Mouse (Mus musculus) common myeloid progenitor, adult 5-6 weeks (primary cell): ENCODE data around the gene Zfp213. TPM values are rescaled to one million over a fixed set of nuclear protein-coding genes. Genes with fewer than 3 reads are reported as not detected.
"Not testable (repeated sequence)": the region's sequence is repeated elsewhere in the genome, so short reads cannot be mapped to it uniquely, and the experiment has no call there.

Source experiments
- ATAC-seq: replicated peaks from 2 replicates; pipeline ENCODE4 v1.8.0; 2016; ENCODE audit warnings: low read depth, mild to moderate bottlenecking, moderate TSS enrichment, inconsistent platforms; ENCODE audit not compliant: poor library complexity, severe bottlenecking
- total RNA-seq: library from RNA; stranded (forward); fragments of 200-1000, 187-1606 nt; gene quantifications from 2 replicates; pipeline ENCODE4 v1.2.3, GENCODE M21; 2017

Zfp213 gene
- total RNA-seq: 8.9 and 10.1 TPM in 2 replicates

- peak; percentile 90 for ATAC-seq
These were observed at the start of gene Zfp213 for GRCm38 (mm10) chr17:23563595-23564367. Gene Zfp213 (minus strand): TSS chr17:23564238.

- ATAC-seq: peak; percentile 90
These were observed 46.3 kb upstream of the Zfp213 start for GRCm38 (mm10) chr17:23610361-23610800.

- ATAC-seq: no peak
These were observed 45.6 kb upstream of the Zfp213 start for GRCm38 (mm10) chr17:23609612-23610011.

- ATAC-seq: no peak
These were observed 41.2 kb upstream of the Zfp213 start for GRCm38 (mm10) chr17:23605220-23605619.

- ATAC-seq: no peak
These were observed 40.4 kb upstream of the Zfp213 start for GRCm38 (mm10) chr17:23604394-23604793.

GRCm38 (mm10) chr17:23603542-23603941 is 39.5 kb upstream of the Zfp213 start:
- peak; percentile 36 for ATAC-seq

GRCm38 (mm10) chr17:23603077-23603476 is 39.0 kb upstream of the Zfp213 start:
- no peak for ATAC-seq

- no peak for ATAC-seq
These were observed 38.0 kb upstream of the Zfp213 start for GRCm38 (mm10) chr17:23601836-23602585.

- no peak for ATAC-seq
These were observed 36.9 kb upstream of the Zfp213 start, which contains the start of gene Zscan10 for GRCm38 (mm10) chr17:23600641-23601622. Gene Zscan10 (plus strand): TSS chr17:23600856.

- peak; percentile 16; the same call in 1 of the 2 replicates for ATAC-seq
These were observed 35.6 kb upstream of the Zfp213 start for GRCm38 (mm10) chr17:23599605-23600063.

- ATAC-seq: peak; percentile 92
These were observed 34.8 kb upstream of the Zfp213 start, which contains the start of gene Zfp13 for GRCm38 (mm10) chr17:23598582-23599552. Gene Zfp13 (minus strand): TSS chr17:23599487.

- not testable (repeated sequence) for ATAC-seq
These were observed 31.1 kb upstream of the Zfp213 start for GRCm38 (mm10) chr17:23595139-23595538.

- peak; percentile 57 for ATAC-seq
These were observed 28.9 kb upstream of the Zfp213 start for GRCm38 (mm10) chr17:23592926-23593300.

GRCm38 (mm10) chr17:23592208-23592925 is 28.3 kb upstream of the Zfp213 start:
- ATAC-seq: peak; percentile 99

- ATAC-seq: no peak
These were observed 23.2 kb upstream of the Zfp213 start for GRCm38 (mm10) chr17:23587253-23587652.

GRCm38 (mm10) chr17:23585721-23586491 is 21.9 kb upstream of the Zfp213 start:
- peak; percentile 53 for ATAC-seq

- ATAC-seq: no peak
These were observed 20.7 kb upstream of the Zfp213 start for GRCm38 (mm10) chr17:23584786-23585185.
